Mouse (Mus musculus) liver, embryonic 14.5 days (tissue): ENCODE data around the gene Auts2. TPM values are rescaled to one million over a fixed set of nuclear protein-coding genes. Genes with fewer than 3 reads are reported as not detected.
A peak's percentile ranks its signal among the peaks of the same experiment; 100 is the strongest.

Experiments
- ATAC-seq: fragments of 200-750 bp; cut with Nextera tagmentation; 2 replicates; pipeline ENCODE4 v1.8.0; 2017; ENCODE audit warnings: moderate number of reproducible peaks, mild to moderate bottlenecking, moderate library complexity; ENCODE audit not compliant: insufficient read depth
- DNase-seq, 3 experiments: peaks; one replicate each; pipeline ENCODE4 v3.0.0-alpha.2; 2012 to 2013; ENCODE audit warnings: low read depth in 3 of 3, low spot score in 3 of 3
- H3K27ac ChIP-seq: fragments of 300-500 bp; sonication (generic); 2 replicates; pipeline ENCODE4 v1.5.1; 2014; ENCODE audit warnings: moderate library complexity, mild to moderate bottlenecking, control low read depth, inconsistent platforms
- H3K27me3 ChIP-seq: fragments of 300-500 bp; sonication (generic); 2 replicates; pipeline ENCODE4 v1.6.1; 2014; ENCODE audit warnings: mild to moderate bottlenecking, low read length, moderate library complexity; ENCODE audit not compliant: control insufficient read depth, insufficient read depth
- H3K36me3 ChIP-seq: fragments of 300-500 bp; sonication (generic); replicated peaks from 2 replicates; pipeline ENCODE4 v1.6.1; 2014; ENCODE audit warnings: low read depth; ENCODE audit not compliant: control insufficient read depth, insufficient read depth
- H3K4me1 ChIP-seq, 2 experiments: fragments of 200-500 bp in 1 of 2; fragments of 300-500 bp in 1 of 2; sonication (generic) in 1 of 2; replicated peaks; 2 replicates each; pipeline ENCODE4 v1.6.1; 2012 to 2014; ENCODE audit warnings: antibody characterized with exemption in 1 of 2, inconsistent platforms in 1 of 2, low read length in 1 of 2; ENCODE audit not compliant: control insufficient read depth in 2 of 2, insufficient read depth in 2 of 2
- H3K4me2 ChIP-seq: fragments of 300-500 bp; sonication (generic); 2 replicates; pipeline ENCODE4 v1.6.1; 2014; ENCODE audit warnings: low read depth, mild to moderate bottlenecking, control low read depth, moderate library complexity
- H3K4me3 ChIP-seq, 2 experiments: fragments of 200-500 bp in 1 of 2; fragments of 300-500 bp in 1 of 2; sonication (generic) in 1 of 2; 2 replicates each; pipeline ENCODE4 v1.5.1; 2012 to 2014; ENCODE audit warnings: low read depth in 2 of 2, low read length in 2 of 2, mild to moderate bottlenecking in 2 of 2, control low read depth in 1 of 2, inconsistent platforms in 1 of 2, moderate library complexity in 1 of 2; ENCODE audit not compliant: insufficient read depth in 1 of 2
- H3K9ac ChIP-seq: fragments of 300-500 bp; sonication (generic); replicated peaks from 2 replicates; pipeline ENCODE4 v1.6.1; 2014; ENCODE audit warnings: mild to moderate bottlenecking, control low read depth, moderate library complexity
- H3K9me3 ChIP-seq: fragments of 300-500 bp; sonication (generic); 2 replicates; pipeline ENCODE4 v1.6.1; 2016; ENCODE audit warnings: low read length, mixed read lengths; ENCODE audit not compliant: control insufficient read depth
- CTCF ChIP-seq: IDR thresholded peaks from 2 replicates; pipeline ENCODE4 v1.5.1; 2016; ENCODE audit warnings: antibody characterized with exemption, low read depth, control low read depth
- EP300 ChIP-seq: IDR thresholded peaks from 2 replicates; pipeline ENCODE4 v1.6.1; 2016; ENCODE audit warnings: antibody characterized with exemption, low read depth
- WGBS: fragments of 180-500 bp; shearing (Covaris S2); extraction: QIAGEN DNeasy Blood & Tissue Kit; methylation state at CpG from one replicate; pipeline ENCODE4 v1.1.7; 2014; ENCODE audit not compliant: insufficient replicate concordance; 5-methylcytosine and 5-hydroxymethylcytosine counted together
- polyA plus RNA-seq, 2 experiments: library from polyadenylated mRNA; depleted of rRNA in 1 of 2; stranded (reverse) in 1 of 2; unstranded in 1 of 2; fragments of >200 nt; fragmentation: Nextera tagmentation in 1 of 2; extraction: Ambion mirVana in 1 of 2; gene quantifications; 2 replicates each; pipeline versions ENCODE4 v1.2.1 to v1.2.3; 2012 to 2014

Auts2 gene
- polyA plus RNA-seq, 2 experiments, result 0.77 to 1.6 TPM

GRCm38 (mm10) chr5:132485994-132486393 lies 57.1 kb downstream of the Auts2 start:
- no peak for DNase-seq
- TF ChIP-seq EP300, result no peak
- Histone ChIP-seq H3K27ac (no peak overlapping the region), H3K9ac (no peak overlapping the region), H3K36me3 (no peaks in the 10 kb centered on the region), H3K4me1 (peaks cover 0 to 8% of the 10 kb centered on the region in 2 experiments; a peak in 2 of 4 replicates), H3K27me3 (no peaks in the 10 kb centered on the region), H3K4me2 (no peak overlapping the region), H3K9me3 (no peaks in the 10 kb centered on the region), H3K4me3 (no peak overlapping the region)
- no peak for ATAC-seq
- WGBS, result 54% methylated on average over 6 of the region's 6 CpGs

- Histone ChIP-seq H3K27ac (no peak overlapping the region), H3K27me3 (no peaks in the 10 kb centered on the region), H3K4me3 (no peak overlapping the region), H3K36me3 (no peaks in the 10 kb centered on the region), H3K9ac (no peak overlapping the region), H3K4me1 (peaks cover 0 to 8% of the 10 kb centered on the region in 2 experiments; a peak in 2 of 4 replicates), H3K9me3 (no peaks in the 10 kb centered on the region), H3K4me2 (no peak overlapping the region)
- TF ChIP-seq CTCF (no peak), EP300 (no peak)
- WGBS, result 46% methylated on average over 3 of the region's 3 CpGs
- ATAC-seq, result no peak
- DNase-seq, result no peak
Observed at GRCm38 (mm10) chr5:132485448-132485847, 57.7 kb downstream of the Auts2 start.

GRCm38 (mm10) chr5:132481476-132481875 lies 61.7 kb downstream of the Auts2 start:
- ATAC-seq (no peak), DNase-seq (no peak)
- H3K4me1 ChIP-seq, result peaks cover 0 to 12% of the 10 kb centered on the region in 2 experiments; a peak in 2 of 4 replicates
- TF ChIP-seq CTCF (no peak), EP300 (no peak)
- no peaks in the 10 kb centered on the region for H3K9me3 ChIP-seq
- no peak overlapping the region for H3K9ac ChIP-seq
- no peak overlapping the region for H3K4me3 ChIP-seq
- no peaks in the 10 kb centered on the region for H3K36me3 ChIP-seq
- no peaks in the 10 kb centered on the region for H3K27me3 ChIP-seq
- 57% methylated on average over 3 of the region's 3 CpGs for WGBS
- no peak overlapping the region for H3K4me2 ChIP-seq
- H3K27ac ChIP-seq, result no peak overlapping the region

- 66% methylated on average over 6 of the region's 6 CpGs for WGBS
- DNase-seq, result no peak
- no peak for ATAC-seq
- Histone ChIP-seq H3K9me3 (no peaks in the 10 kb centered on the region), H3K9ac (no peak overlapping the region), H3K27me3 (no peaks in the 10 kb centered on the region), H3K4me2 (no peak overlapping the region), H3K4me3 (no peak overlapping the region), H3K36me3 (no peaks in the 10 kb centered on the region), H3K4me1 (peaks cover 0 to 12% of the 10 kb centered on the region in 2 experiments; a peak in 2 of 4 replicates), H3K27ac (no peak overlapping the region)
- TF ChIP-seq EP300 (no peak), CTCF (no peak)
Observed at GRCm38 (mm10) chr5:132480461-132480860, 62.7 kb downstream of the Auts2 start.

GRCm38 (mm10) chr5:132479227-132479857 lies 63.8 kb downstream of the Auts2 start:
- TF ChIP-seq EP300 (no peak), CTCF (no peak)
- Histone ChIP-seq H3K9me3 (no peaks in the 10 kb centered on the region), H3K27ac (no peak overlapping the region), H3K4me2 (no peak overlapping the region), H3K9ac (no peak overlapping the region), H3K36me3 (no peaks in the 10 kb centered on the region), H3K4me1 (peaks cover 0 to 10% of the 10 kb centered on the region in 2 experiments; a peak in 2 of 4 replicates), H3K4me3 (no peak overlapping the region), H3K27me3 (no peaks in the 10 kb centered on the region)
- WGBS, result 9% methylated on average over 11 of the region's 11 CpGs
- ATAC-seq (peak; percentile 41; the same call in 1 of the 2 replicates), DNase-seq (no peak)
